Mouse (Mus musculus): Measurements from ENCODE around the gene Mmp25.

DNA sequence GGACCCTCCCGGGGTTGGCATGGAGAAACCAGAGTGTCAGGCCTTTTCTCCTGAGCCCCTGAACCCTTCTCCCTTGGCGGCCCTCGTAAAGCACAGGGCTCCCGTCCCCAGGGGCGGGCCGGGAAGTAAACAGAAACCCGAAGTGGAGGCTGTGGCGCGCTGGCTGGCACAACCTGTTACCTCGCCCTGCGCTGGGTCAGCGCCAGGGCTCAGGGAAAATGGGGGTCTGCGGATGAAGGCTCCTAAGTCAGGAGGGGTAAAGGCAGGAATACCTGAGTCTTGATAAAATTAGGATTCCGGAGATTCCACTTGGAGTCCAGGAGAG is 15.8 kb upstream of the Mmp25 start:
- no peak for TF ChIP-seq CTCF (conservative IDR thresholded peaks at IDR 0.05; ENCODE audit: low read length)
- TF ChIP-seq NANOG (IDR thresholded peaks at IDR 0.05; ENCODE audit: borderline replicate concordance, low read length): no peak
